Mouse (Mus musculus): ENCODE data around the gene Fam19a2.

Gene Fam19a2

DNA sequence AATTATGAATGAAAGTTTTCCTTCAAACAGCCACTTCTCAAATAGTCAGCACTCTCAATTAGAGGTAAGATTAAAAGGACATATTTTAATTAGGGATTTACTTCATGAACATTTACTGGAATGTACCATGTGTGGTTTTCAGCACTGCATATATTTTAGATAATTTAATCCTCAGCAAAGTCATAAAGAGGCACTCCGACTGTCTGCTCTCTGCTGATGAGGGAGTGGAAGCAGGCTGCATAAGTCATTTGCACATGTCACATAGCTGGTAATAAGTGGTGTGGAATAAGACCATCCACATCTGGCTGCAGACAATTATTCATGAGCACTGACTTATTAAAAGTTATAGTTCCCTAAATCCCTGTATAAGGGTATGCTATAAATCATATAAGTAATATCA, 484.5 kb downstream of the Fam19a2 start:
- DNase-seq (ENCODE audit: low read depth) = no peak

DNA sequence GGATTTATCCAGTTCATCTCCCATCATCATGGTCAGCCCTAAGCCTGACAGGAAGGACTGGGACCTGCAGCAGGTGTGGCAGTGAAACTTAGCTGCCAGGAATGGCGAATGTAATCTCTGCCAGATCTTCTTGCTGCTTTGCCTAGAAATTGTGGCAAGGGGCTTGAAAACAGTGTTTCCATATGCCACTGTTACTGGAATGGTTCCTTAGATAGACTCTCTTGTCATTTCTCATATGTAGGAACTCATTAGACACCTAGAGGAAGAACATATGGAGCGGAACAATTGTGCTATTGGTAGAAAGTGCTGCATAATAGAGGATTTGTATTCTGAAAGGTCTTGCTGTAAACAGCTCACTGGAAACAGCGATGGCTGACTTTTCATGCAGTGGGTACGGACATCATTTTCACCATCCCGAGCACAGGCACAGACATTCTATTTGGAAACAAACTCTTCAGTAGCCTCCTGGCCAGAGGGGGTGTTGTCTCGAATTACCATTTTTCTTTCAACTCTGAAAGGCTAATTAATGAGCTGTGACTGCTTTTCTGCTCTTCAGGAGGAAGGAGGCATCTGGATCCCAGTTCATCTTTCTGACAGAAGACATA, 488.0 kb downstream of the Fam19a2 start:
- DNase-seq (ENCODE audit: low read depth) = no peak

DNA sequence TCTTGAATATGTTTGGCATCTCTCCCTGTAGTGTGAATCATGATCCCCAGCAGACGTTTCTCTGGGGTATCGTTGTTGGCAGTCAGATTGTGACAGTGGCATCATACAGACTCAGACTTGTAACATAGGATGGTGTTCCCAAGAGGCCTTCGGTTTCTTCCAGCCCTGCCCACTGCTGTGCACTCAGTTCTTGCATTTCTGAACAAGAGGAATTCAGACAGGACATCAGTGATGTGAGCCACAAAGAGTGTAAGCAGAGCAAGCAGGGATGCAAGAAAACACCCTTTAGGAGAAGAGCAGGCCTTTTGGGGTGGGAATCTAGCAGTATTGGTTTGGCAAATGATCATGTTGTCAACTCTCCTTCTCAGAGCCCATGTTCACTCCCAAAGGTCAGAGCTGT, 489.0 kb downstream of the Fam19a2 start:
- no peak for DNase-seq (ENCODE audit: low read depth)

DNA sequence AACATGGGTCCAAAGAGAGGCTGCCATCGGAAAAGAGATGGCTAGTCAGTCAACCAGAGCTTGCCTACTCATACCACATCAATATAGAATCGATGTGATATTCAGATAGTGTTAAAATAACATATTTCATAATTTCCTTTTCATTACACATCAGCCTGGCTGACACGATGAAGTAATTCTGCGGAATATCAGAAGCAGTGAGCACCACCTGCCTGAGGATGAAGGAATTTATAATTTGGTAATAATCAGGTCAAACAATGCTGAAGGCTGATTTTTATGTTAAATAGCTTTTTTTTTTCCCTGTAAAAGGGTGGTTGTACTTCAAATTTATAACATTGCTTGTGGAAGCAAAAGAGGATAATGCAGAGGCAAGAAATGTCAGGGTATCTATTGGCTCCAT, 490.2 kb downstream of the Fam19a2 start:
- no peak for DNase-seq (ENCODE audit: low read depth)

DNA sequence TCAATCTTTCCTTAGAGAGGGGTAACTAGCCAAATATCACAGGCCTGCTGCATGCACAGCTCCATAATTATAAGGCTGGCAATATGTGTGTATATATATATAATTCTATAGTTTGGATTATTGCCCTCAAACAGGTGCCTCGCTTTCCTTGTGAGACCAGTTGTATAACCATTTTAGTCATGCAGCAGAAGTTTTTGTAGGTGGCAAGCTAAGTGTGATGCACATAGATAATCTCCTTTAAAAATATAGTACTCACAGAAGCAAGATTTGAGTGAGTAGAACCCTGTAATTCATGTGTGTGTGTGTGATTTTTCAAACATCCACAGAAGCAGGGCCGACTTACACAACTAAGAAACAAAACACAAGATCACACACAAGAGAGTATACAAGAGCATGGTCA, 525.6 kb downstream of the Fam19a2 start:
- DNase-seq (ENCODE audit: low read depth) = no peak

All from naive thymus-derived CD4-positive, alpha-beta T cell, adult 2 months (primary cell).